Mouse (Mus musculus) ovary, postnatal 36 days (tissue): Measurements from ENCODE around the gene Zfyve27.

Experiments used
- DNase-seq: peaks from one replicate; pipeline ENCODE4 v3.0.0; 2022; ENCODE audit warnings: low spot score, mixed read lengths

Gene Zfyve27

DNA sequence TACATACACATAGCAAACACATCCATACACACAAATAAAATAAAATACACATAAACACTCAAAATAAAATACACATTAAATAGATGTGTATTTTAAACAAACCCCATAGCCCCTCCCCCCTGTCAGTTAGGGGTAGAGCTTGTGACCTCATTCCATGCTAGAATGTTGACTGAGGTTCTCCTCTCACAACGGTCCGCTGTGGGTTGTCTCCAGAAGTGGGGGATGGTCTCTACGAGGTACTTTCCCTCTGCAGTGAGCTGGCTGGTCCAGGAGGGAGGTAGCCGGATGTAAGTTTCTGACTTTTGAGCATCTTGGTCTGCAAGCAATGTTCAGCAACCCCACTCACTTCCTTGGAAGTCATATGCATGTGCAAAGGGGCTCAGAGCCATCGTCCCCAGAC, at the start of gene Zfyve27:
TSS of gene Zfyve27 (plus strand) at position 188 of the 400 bp plus-strand sequence.
- DNase-seq, result no peak

DNA sequence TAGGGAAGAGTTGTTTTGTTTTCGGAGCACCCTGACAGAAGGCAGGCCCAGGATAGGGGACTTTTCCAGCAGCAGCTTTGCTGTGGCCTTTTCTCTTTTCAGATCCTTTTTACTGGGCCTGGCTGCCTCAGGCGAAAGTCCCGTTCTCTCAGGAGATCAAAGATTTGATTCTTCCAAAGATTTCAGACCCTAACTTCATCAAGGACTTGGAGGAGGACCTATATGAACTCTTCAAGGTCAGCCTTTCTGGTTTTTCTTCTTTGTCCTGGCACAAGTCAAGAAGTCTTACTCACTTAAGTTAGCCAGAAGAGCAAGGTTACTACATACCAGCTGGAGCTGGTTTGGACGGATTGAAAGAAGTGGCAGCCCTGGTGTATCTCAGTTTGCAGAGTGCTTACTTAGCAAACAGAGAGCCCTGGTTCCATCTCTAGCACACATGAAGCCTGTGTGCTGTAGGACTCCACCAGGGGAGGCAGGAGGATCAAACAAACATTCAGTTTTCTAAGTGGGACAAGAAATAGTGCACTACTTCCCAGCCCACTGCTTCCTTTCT, 47.9 kb upstream of the Zfyve27 start:
- DNase-seq, result no peak

DNA sequence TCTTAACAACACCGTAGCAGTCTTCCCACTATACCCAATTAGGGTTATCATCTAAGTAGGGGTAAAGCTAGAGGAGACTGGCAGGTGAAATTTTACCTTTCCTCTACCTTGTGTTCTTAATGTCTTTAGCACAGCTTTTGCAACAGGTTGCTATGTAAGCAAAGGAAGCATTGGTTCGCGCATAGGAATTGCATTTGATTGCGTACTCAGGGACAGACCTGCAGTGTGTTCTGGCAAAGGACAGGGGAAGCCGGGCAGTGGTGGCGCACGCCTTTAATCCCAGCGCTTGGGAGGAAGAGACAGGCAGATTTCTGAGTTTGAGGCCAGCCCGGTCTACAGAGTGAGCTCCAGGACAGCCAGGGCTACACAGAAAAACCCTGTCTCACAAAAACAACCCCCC, 45.6 kb upstream of the Zfyve27 start:
- no peak for DNase-seq

DNA sequence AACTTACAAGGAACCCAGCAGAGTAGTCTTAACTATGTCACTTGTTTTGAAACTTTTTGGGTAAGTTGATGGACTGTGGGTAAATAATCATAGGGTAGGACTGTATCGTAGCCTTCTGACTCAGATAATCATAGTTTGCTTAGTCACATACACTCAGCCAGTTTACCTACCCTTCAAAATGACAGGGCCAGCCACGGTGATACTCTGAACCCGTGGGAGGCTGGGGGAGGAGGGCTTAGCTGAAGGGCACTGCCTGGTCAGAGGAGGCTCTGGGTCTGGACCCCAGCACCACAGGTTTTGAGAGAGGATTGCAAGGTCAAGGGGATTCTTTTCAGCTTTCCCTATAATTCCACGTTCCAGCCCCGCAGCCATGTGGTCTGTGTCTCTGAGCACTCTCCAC, 45.2 kb upstream of the Zfyve27 start:
- no peak for DNase-seq

DNA sequence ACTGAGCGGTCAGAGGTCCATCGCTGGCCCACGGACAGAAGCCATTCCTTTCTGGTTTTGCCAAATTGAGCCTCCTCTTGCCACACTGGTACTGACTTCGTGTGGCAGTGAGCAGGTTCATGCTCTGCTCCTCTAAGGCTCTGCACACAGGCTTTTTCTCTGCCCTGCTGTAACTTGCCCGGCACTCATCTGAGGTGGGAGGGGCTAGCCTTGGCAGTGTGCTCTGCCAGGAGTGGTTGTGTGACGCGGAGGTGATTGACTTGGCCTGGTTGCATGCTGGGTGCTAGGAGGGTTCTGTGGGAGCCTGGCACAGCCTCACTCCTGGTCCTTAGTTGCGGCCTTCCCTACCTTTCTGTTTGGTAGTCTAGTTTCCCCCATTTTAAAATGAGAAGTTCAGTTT, 43.3 kb upstream of the Zfyve27 start:
- no peak for DNase-seq

DNA sequence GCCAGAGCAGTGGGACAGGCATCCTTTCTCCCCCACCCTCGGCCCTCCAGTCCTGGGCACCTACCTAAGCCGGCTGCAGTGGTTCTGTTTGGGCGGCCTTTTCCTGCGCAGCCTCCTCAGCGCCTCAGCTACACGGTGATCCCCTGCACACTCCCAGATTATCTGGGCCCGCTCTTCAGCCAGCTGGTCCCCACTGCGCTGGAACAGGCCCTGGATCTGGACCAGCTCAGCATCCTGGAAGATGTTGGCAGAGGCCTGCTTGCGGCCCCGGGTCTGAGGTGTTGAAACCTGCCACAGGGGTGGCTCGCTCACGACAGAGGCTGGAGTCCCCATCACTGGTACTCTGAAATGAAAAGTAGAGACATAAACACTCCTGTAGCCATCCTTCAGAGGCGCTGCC, 39.1 kb upstream of the Zfyve27 start:
- no peak for DNase-seq

DNA sequence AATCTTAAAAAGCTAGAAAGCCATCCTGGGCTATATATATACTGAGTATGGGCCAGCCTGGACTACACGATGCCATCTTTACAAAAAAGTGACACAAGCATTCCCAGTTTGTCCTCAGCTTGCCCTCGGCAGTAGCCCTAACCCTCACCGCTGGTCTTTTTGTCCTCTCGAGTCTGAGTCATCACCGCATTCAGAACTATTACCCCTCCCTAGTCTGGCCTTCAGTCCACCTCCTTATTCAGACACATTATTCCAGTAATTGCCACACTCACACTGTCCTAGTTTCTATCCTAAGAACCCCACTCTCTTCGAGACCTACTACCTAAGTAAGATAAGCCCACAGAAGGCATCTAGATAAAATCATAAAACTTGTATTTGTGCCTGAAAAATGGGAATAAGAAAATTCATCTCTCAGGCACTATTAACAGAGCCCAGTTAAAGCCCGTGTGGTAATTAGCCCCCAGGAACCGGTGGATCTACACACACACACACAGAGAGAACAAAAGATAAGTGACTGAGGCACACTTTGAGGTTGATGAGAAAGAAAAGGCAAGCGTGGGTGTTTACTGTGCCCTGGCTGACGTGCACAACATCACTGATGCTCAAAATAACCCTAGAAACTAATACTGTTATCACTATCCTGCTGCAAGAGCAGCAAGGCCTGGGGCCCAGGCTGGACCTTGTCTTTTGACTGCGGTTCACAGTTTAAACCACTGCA, 38.1 kb upstream of the Zfyve27 start:
- no peak for DNase-seq

DNA sequence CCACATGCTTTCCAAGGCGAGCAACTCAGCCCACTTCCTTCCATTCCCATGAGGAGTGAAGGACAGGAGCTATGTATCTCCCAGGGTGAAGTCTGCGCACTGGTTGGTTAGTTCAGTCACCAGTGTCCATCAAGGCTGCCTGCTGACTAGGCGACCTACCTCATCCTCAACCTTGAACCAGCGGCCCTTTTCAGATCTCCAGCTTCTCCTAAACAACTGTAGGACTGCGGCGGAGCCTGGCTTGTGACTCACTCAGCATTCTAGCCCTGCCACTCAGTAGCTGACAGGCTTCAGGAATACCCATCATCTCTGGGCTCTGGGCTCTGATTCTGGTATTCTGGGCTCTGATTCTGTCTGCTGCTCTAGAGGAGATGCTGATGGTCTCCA, 37.5 kb upstream of the Zfyve27 start:
- DNase-seq, result no peak

DNA sequence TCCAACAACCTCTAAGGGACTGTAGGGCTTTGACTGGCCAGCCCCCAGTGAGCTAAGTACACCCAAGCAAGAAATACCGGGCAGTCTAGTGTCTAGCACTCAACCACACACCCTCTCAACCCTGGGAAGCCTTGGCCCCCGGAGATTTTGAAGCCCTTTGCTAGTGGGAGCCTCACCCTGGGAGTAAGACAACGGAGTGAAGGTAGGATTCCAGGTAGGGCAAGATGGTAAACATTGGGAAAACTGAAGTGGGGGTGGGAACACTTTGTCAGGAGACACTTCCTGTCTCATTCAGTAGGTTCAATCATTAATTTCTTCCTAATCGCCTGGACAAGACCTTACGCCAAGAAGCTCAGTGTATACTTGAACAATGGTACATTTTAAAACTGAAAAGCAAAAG, 36.7 kb upstream of the Zfyve27 start:
- DNase-seq, result no peak

DNA sequence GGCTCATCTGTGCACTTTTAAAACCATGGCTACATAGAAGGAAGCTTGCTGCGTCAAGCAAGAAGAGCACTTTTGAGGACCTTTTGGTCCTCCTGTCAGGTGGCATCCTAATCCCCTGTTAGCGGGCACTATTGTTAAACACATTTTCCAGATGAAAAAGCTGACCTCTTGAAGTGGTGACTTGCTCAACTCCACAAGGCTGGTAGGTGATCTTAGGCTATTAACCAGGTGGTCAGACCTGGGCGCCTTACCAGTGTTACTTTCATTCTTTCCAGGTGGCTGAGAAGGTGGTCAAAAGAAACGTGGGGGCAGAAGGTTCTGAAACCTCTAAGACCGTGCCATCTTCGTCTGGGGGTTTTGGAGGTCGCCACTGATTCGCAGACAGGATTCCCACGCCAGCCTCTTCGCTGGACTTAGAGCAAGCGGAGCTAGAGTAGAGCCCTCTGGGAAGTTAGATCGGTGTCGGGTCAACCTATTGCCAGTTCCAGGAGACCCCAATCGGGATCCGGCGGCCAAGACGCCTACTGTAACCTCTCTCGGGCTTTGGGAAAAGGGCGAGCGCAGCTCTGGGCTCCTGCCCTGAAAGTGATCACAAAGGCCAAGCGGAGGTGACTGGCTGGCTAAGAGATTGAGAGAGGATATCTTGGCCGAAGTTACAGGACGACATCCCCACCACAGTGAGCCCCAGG, 35.6 kb upstream of the Zfyve27 start:
- peak; percentile 31 for DNase-seq

DNA sequence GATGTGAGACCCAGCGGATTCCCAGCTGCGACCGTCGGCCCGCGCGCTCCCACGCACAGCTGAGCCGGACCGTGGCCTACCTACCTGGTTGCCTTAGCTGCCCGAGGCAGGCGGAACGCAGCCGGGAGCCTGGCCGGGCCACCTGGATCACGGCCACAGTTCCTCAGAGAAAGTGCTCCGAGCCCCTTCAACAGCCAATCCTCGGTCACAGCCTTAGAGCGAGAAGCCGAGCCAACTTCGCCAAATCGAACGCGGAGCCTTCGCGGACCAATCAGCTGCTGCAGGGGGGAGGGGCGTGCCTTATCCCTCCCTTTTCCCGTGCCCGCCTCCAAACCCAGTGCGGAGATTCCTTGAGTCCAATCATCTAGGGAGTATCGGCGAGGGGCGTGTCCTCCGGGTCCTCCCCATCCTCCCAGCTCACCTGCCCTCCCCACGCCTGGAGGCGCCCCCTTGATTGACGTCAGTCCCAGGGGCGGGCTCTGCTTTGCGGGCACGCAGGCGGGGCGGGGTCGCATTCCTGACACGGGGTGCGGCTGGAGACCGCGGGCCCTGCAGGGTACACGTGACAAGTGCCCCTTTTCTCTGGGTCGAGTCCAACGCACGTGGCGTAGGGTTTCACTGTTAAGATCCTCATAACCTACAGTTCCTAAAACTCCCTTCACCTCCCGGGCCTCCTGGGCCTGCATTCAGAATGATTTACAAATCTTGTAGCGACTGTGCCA, 34.8 kb upstream of the Zfyve27 start, which contains the start of gene Avpi1:
TSS of gene Avpi1 (minus strand) at position 273 of the 722 bp plus-strand sequence.
- DNase-seq, result peak; percentile 97

DNA sequence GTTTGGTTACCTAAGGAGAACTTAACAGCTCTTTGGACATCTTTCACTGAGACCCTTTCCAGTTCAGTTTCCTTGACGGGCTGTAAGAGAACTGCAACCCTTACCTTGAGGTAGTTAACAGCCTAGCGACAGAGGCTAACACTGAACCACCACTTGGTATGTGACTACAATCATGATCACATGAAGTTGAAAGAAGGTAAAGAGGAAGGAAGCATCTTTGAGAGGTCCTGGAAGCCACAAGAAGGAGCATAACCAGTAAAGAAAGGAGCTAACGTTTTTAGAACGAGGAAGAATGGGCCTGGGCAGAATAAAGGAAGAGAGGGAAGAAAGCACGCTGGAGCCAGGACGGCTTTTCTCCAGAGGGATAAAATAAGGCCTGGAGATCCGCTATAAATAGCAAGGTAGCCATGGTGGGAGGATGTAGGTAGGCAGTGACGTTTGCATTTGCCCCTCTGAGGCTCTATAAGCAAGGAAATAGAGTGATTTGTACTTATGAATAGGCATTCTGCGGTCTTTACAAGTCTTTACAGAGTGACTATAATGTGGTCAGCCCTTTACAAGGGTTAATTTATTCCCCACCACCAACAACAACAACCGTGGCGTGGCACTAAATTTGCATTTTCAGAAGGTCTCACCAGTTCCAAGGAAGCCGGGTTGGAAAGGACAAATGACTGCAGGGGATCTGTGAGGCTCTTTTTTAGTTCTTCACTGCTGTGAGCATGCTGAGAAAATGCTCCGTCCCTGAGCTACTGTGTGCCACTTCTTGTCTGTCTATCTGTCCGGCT, 34.0 kb upstream of the Zfyve27 start:
- DNase-seq, result no peak

DNA sequence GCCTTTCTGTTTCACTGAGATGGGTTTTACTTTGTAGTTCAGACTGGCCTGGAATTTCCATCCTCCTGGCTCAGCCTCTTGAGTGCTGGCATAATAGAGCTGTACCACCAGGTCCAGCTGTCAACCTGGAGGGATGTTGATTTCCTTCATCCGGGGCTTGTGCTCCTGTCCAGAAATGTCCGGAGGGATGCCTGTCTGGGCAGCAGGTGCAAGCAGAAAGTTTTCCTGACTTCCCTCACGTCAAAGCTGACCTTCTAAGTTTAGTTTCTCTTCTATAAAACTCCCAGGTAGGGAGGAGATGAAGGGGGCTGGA, 33.5 kb upstream of the Zfyve27 start:
- no peak for DNase-seq

DNA sequence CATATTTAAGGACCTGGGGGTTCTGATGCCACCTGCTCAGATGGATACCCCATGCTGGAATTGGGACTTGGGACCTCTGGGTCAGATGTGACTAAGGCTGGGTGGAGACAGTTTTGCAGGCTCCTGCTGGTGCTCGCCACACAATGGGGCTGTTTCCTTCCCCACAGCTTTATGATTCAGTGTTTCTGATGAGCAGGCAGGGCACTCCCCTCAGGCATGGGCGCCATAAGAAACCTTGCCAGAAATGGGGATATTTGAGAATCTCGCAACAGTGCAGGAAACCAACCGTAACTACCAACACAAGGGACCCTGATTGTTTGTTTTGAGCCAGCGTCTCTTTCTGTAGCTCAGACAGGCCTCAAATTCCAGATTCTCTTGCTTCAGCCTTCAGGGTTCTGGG, 32.6 kb upstream of the Zfyve27 start:
- no peak for DNase-seq

DNA sequence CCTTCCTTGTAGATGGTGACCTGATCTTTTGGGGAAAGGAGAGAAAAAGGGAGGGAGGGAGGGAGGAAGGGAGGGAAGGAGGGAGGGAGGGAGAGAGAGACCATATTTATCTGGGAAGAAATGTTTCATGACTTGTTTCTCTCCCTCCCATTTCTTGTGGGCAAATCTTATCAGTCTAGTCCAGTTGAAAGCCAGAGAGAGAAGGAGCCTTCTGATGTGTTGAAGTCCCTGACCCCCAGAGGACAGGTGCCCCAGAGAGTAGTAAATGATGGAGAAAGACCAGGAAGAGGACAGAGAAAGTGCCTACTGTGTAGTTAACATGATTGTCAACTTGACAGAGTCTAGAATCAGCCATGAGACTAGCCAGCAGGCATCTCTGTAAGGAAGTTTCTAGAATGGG, 28.7 kb upstream of the Zfyve27 start:
- DNase-seq, result no peak

DNA sequence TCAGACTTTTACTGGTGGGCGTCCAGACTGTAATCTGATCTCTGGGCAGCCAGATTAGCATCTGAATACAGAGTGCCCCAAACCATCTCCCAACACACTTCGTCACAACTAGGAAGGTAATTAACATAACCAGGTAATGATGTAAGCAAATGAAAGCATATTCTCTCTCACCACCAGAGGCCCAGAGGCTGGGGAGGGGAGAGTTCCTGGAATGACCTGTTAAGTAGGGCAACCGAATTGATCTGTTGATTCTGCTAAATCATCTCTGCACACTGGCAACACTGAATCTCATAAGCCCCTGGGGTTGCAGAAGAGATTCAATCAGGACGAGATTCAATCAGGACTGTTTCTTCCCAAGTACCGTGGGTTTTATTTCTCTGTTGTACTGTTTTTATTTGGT, 27.6 kb upstream of the Zfyve27 start:
- DNase-seq, result no peak

DNA sequence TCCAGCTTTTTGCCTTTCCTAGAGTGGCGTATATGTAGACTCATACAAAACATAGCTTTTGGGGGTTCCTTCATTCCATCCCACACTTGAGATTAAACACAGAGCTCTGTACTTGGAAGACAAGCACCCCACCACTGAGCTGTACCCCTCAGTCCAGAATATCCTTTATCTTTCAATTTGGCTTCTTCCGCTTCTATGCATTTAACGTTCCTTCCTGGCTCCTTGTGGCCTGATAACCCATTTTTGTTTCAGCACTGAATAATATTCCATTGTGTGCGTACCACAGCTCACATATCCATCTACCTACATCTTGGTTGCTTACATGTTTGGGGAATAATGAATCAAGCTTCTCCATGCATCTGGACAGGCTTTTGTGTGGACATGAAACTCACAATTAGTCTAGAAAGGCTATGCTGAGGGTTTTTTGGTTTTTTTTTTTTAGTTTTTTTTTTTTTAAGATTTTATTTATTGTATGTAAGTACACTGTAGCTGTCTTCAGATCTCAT, 26.5 kb upstream of the Zfyve27 start:
- DNase-seq, result no peak

DNA sequence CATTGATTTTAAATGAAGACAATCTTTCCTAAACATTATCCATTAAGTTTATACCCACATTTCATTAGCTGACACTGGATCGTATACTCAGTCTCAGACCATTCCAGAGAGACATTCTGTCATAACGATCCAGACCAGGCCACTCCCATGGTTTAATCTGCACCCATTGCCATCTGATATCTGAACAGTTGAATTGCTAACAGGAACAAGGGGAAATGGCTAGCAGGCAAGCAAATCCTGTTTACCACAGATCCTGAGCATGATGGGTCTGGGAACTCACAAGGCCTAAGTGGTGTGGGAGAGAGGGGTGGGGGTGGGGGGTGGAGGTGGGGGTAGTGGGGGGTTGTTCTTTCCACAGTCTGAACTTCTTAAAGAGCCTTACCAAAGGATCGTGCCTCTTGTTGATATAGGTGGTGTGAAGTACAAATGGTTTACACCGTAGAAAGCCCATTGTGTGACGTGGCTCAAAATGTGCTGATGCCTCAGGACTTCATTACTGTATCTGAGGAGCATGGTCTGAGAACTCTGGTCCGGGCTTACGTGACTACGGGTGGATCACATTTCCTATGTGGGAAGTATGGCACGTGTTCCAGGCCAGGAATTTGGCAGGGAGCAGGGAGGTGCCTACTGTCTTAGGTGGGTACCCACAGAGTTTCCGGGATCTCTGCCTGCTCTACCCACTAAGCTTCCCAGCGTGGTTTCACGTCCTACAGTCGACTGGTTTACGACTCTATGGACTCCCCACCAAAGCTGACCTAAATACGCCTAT, 25.1 kb upstream of the Zfyve27 start:
- no peak for DNase-seq

DNA sequence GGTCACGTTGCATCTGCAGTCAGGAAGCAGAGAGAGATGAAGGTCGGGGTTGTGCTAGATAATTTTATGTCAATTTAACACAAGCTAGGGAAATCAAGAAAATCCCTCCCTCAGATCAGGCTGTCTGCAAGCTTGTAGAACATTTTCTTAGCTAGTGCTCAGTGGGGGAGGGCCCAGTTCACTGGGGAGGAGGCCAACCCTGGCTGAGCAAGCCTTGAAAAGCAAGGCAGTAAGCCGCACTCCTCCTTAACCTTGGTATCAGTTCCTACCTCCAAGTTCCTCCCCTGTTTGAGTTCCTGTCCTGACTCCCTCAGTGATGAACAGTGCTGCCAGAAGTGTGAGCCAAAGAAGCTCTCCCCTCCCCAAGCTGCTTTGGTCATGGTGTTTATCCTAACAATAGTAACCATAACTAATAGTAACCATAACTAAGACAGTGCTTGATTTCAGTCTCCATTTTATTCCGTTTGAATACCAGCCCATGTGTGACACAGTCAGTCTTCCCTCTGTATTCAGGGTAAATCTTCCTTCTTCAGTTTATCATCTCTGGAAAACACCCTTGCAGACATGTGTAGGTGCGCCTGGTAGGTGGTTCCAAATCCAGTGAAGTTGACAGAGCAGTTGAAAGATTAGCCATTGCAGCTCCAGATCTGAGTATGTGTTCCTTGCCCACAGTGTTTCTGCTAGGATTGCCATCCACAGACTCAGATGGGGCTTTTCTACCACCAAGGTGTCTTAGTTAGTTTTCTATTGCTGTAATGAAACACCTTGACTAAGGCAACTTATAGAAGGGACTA, 23.8 kb upstream of the Zfyve27 start:
- no peak for DNase-seq

DNA sequence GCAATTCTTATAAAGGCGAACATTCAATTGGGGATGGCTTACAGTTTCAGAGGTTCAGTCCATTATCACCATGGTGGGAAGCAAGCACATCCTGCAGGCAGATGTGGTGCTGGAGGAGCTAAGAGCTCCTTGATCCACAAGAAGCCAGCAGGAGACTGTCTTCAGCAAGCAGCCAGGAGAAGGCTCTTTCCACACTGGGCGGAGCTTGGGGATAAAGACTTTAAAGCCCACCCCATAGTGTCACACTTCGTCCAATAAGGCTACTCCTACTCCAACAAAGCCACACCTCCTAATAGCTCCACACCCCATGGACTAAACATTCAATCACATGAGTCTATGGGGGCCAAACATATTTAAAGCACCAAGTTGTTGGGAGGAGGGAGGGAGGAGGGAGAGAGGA, 21.8 kb upstream of the Zfyve27 start:
- no peak for DNase-seq
